Mouse (Mus musculus) right cerebral cortex, adult 18-20 months (tissue): ENCODE measurements around the gene Zfp131.
"Not testable (repeated sequence)": the region's sequence is repeated elsewhere in the genome, so short reads cannot be mapped to it uniquely, and the experiment has no call there.

Experiments
- DNase-seq: peaks from one replicate; pipeline ENCODE4 v3.0.0; 2022; ENCODE audit warnings: mixed read lengths

The Zfp131 gene

DNA sequence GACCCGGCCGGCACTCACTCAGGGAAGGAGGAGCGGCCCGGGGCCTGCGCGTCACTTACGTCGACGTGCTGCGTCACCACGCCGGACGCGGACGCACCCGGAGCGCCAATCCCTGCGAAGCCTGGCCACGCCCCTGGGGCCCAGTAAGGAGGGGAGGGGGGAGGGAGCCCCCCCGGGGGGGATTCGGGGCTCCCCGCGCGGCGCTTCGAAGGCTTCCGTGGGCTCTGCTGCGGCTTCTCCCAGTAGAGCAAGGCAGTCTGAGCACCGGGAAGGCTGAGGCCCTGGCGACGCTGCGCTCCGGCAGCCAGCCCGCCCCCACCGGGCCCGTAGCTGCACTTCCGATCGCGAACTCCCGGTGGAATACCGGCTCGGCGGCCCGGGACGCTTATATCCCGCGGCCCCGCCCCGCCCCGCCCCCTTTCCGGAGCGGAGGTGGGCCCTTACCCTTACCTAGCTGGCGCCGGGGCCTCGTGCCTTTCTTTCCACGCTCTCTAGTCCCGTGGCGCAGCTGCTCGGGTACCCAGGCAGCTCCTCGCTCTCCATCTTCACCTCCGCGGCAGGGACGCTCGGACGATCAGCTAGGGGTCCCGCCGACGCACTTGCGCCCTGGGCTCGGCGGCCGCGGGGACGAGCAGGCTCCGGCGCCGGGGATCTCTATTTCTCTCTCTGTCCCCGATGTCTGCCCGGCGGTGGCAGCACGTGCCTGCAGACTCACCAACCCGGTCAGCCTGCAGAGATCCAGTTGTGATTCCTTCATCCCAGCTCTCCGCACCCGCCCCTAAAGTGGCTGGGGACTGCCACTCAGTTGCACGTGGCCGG, at the start of gene Zfp131:
Gene Zfp131, minus strand, starts transcription at position 129 of the 819 bp plus-strand sequence.
- peak; percentile 95 for DNase-seq

DNA sequence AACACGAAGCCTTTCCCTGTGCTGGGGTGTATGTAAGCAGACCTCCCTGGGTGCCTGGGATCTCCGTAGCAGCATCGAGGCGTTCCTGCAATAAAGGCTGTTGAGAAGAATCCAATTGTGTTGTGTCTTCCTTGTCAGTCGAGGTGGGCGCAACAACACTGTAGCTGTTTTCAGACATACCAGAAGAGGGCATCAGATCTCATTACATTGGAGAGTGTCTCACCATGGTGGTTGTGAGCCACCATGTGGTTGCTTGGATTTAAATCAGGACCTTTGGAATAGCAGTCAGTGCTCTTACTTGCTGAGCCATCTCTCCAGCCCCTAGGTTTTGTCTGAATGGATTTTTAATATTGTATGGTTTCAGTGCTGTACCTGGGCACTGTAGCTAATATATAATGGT, 49.3 kb upstream of the Zfp131 start:
- DNase-seq = not testable (repeated sequence)

DNA sequence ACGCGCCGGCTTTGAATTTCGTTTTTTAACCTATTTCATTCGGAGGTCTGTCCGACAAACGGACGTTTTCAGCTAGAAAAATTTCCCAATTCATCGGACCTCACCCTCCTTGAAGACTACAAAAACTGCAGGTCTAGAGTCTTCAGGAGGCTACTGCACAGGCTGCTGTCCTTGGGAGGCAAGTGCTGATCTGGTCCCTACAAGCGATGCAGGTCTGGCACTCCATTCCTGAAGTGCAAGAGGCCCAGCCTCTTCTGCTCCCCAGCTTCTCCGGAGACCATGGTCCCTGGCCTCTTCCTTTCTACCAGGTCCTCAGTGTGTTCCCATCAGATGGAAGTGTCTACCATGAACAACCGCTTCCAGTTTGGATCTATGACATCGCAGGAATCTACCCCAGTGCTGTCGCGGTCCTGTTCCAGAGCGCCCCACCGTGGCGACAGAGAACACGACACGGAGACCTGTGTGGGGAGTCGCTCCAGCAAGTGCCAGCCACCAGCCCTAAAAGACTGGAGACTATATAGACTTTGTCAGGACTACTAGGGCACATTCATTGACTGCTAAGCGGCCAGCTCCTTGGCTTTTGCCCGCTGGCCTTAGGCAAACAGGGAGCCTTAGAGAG, 47.1 kb upstream of the Zfp131 start:
- peak; percentile 19 for DNase-seq

DNA sequence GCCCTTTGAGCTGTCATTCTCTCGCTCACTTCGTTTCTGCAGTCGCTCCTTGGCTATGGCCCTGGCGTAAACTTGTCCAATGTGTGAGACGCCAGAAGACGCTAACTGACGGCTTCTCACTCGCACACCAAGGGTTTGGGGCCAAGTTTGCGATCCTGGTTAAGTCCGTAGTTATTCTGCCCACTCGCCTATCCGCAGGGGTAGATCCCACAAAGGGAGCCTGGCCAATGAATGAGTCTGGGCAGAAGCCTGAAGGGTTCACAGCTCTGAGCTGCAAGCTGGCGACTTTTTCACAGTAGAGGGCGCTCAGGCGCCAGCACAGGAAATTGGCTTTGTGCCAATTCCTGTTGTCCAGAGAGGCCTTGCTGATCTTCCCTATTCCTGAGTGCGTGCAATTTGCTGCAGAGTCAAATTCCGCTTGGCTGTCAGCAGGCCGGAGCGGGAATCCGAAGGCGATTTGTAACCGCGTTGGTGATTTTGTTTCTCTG, 45.7 kb upstream of the Zfp131 start:
- not testable (repeated sequence) for DNase-seq

GRCm38 (mm10) chr13:119835320-119836056, 44.8 kb upstream of the Zfp131 start, which contains the start of gene D13Ertd608e:
Gene D13Ertd608e, plus strand, starts transcription at chr13:119836006.
- DNase-seq = peak; percentile 8

DNA sequence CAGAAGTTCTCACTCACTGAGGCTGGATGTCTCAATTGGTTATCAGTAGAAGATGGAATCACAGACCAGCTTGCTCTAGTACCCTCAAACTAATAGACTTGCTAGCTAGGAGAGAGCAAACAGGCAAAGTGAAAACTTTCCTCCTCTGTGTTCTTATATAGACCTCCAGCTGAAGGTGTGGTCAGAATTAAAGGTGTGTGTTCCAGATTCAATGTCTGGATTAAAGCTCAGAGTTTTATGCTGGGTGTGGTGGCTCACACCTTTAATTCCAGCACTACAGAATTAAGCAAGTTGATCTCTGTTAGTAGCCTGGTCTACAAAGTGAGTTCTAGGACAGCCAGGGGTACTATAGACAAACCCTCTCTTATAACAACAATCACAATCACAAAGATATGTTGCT, 39.4 kb upstream of the Zfp131 start, which contains the start of gene AF067063:
Gene AF067063, minus strand, starts transcription at position 101 of the 400 bp plus-strand sequence.
- not testable (repeated sequence) for DNase-seq

DNA sequence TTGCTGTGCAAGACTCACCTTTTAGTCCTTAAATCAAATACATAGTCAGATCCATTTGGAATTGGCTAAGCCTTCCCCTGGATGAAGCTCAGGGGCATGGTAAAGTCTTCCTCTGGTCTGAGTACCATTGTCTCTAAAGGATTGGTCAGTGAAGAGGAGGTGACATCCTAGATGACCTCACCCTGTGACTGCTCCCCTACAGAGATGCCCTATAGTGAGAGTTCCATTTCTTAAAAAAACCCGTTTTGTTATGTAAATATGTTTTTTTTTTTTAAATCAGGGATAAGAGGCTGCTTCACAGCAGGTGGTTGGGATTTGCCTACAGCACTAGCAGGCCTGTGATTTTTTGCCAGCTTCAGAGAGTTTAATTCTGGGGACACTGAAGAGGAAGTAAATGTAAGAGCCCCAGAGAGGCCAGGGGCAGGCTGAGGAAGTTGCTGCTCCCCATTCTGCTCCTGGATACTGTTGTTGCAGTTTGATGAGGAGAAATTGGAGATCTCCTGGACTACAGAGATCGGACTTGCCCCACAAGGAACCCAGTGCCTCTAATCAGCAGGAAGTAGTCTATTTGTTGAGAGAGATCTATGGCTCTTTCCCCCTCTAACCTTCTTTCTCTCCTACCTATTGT, 27.0 kb upstream of the Zfp131 start:
- DNase-seq = no peak

DNA sequence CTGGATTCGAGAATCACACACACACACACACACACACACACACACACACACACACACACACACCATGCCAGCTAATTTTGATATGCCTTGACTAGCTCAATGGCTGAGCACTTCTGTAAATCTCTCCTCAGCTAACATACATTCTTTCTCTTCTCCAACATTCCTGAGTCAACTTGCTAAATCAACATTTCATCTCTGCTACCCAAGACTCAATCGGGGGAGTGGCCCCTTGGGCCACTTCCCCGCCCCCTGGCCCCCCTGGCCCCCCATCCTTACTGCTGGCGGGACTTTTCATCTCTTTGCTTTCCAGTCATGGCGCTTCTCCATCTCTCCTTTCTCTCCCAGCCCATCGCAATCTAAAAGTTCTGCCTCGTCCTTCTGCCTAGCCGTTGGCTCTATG, 26.1 kb upstream of the Zfp131 start:
- no peak for DNase-seq

GRCm38 (mm10) chr13:119810031-119810430, 19.3 kb upstream of the Zfp131 start:
- DNase-seq = no peak

- no peak for DNase-seq
These were observed 18.2 kb upstream of the Zfp131 start for GRCm38 (mm10) chr13:119808937-119809336.

- no peak for DNase-seq
These were observed 7.0 kb upstream of the Zfp131 start for GRCm38 (mm10) chr13:119797656-119798055.

DNA sequence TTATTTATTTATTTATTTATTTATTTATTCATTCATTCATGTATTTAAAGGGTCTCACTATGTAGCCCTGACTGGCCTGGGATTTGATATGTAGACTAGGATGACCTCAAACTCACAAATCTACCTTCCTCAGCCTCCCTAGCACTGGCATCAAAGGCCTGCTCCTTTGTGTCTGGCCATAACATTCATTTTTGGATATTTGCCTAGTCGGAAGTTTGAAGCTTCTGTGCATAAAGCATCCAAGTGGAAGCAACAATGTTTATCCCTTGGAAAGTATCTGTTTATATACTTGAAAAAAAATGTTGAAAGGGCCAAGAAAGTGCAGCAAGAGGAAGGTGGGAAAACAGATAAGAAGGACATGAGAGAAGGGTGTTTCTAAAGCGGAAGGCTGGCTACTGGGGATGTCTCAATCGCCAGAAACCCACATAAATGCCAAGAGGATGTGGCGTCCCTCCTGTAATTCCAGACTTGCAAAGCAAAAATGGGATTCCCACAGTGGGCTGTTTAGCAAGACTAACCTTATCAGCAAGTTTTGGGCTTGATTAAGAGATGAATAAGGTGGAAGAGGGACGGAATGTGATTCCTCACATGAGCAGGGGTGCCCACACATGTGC, 2.2 kb upstream of the Zfp131 start:
- DNase-seq = no peak

GRCm38 (mm10) chr13:119791580-119792135, 969 bp upstream of the Zfp131 start:
- DNase-seq = no peak

DNA sequence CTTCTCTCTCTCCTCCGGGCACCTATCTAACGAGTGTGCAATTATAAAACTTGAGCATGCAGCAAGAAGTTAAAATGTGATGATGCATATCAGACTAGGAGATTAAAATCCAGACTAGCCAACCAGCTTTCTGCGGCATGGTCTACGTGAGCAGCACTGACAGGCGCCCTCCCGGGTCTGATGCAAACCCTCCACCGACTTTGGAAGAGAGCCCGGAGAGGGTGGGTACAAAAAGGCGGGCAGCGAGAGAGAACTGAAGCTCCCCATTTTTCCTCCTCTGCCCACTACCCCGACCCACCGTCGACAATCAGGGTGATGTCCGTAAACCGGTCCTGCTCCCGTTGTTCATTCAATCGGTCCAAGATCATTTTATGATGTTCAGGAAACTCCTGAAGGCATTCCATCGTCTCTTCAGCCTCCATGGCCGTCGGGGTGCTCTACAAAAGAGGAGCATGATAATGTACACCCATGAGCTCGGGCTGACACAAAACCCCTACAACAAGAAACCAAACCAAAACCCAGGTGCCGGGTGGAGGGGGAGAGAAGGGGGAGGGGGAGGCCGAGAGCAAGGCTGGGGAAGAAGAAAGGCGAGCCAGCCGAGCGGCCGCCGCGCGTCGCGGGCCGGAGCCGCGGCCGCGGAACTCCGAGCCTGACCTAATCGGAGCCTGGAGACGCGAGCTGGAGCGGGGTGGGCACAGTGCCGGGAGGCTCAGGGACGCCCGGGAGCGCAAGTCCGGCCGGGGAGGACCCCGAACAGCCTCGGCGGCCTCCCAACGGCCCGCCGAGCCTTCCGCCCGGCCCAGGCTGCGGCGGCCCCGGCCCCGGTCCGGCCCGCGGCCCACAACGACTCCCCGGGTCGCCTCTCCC, 605 bp downstream of the Zfp131 start:
- DNase-seq = peak; percentile 58

- DNase-seq = no peak
These were observed 7.1 kb downstream of the Zfp131 start for GRCm38 (mm10) chr13:119783581-119783980.

- no peak for DNase-seq
These were observed 22.1 kb downstream of the Zfp131 start for GRCm38 (mm10) chr13:119768541-119768940.

- no peak for DNase-seq
These were observed 24.2 kb downstream of the Zfp131 start for GRCm38 (mm10) chr13:119766480-119766879.

DNA sequence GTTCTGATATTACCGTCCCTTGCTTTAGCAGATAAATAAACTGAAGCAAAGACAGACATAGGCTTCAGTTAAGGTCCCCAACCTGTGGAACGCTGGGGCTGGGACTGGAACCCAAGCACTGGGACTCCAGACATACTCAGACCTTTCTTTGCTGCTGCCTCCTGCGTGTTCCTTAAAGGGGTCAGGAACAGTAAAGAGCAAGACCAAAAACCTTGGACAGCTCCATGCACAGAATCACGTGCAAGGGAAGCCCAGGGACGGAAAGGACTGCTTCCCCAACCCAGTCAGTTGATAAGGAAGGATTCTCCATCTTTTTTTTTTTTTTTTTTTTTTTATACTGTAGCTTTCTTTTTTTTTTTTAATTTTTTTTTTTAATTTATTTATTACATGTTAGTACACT, 33.9 kb downstream of the Zfp131 start:
- no peak for DNase-seq

DNA sequence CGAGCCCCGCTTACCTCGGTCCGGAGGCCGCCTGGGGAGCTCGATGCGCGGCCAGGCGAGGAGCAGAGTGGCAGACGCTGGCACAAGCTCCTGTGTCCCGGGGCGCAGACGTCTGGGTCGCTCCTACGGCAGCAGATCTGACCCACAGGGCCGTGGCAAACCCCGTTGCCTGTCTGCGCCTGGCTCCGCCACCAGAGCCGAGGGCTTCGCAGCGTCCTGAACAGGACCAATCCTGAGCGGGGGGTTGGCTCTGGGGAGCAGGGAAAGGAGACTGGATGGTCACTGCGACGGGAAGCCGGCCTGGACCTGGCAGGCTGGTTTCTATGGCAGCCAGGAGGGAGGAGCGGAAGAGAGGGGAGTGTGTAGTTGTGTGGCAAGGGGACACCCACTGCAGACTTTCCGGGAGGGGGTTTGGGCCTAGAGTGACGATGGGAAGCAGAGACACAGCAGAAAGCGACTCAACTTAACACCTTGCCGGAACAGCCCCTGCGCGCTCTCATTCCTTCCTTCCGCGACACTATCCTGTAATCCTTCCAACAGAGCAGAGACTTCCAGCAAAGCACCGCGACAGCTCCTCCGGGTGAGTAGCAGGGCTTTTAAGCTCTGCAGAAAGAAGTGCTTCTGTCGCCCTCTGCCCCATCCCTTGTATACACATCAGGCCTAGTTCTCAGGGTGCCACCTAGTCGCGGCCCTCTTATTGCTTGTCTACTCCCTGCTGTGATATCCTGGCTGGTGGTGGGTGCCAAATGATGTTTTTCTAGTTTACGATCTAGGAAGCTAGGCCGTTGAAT, 34.8 kb downstream of the Zfp131 start, which contains the start of gene Nim1k:
Gene Nim1k, minus strand, starts transcription at position 202 of the 791 bp plus-strand sequence.
- peak; percentile 87 for DNase-seq

- peak; percentile 46 for DNase-seq
These were observed 35.5 kb downstream of the Zfp131 start for GRCm38 (mm10) chr13:119755141-119755547.
